Mouse (Mus musculus) midbrain, embryonic 11.5 days (tissue): ENCODE measurements at regions not wholly inside any gene's neighbourhood (a gene's known extent, or its start where the extent isn't known, plus 50 kb on each side); places are given as distances from the start of the nearest gene placed in this dataset.

ENCODE experiments used
- ATAC-seq: fragments of 200-750 bp; cut with Nextera tagmentation; 2 replicates; pipeline ENCODE4 v1.8.0; 2017; ENCODE audit warnings: moderate TSS enrichment, moderate library complexity; ENCODE audit not compliant: low FRiP score
- DNase-seq: peaks from one replicate; pipeline ENCODE4 v3.0.0; 2015; ENCODE audit warnings: low spot score; ENCODE audit errors: missing footprints
- H3K27ac ChIP-seq: fragments of 300-500 bp; sonication (generic); 2 replicates; pipeline ENCODE4 v1.5.1; 2014; ENCODE audit warnings: low read depth, low read length
- H3K27me3 ChIP-seq: fragments of 300-500 bp; sonication (generic); 2 replicates; pipeline ENCODE4 v1.6.1; 2014; ENCODE audit warnings: mild to moderate bottlenecking, low read length, moderate library complexity, mixed read lengths; ENCODE audit not compliant: control insufficient read depth, insufficient read depth
- H3K36me3 ChIP-seq: fragments of 300-500 bp; sonication (generic); 2 replicates; pipeline ENCODE4 v1.6.1; 2014; ENCODE audit warnings: mild to moderate bottlenecking, low read length, moderate library complexity, mixed read lengths; ENCODE audit not compliant: control insufficient read depth, insufficient read depth
- H3K4me1 ChIP-seq: fragments of 300-500 bp; sonication (generic); 2 replicates; pipeline ENCODE4 v1.6.1; 2014; ENCODE audit warnings: low read length; ENCODE audit not compliant: control insufficient read depth, insufficient read depth
- H3K4me2 ChIP-seq: fragments of 300-500 bp; sonication (generic); 2 replicates; pipeline ENCODE4 v1.6.1; 2014; ENCODE audit warnings: mild to moderate bottlenecking, moderate library complexity
- H3K4me3 ChIP-seq: fragments of 300-500 bp; sonication (generic); 2 replicates; pipeline ENCODE4 v1.5.1; 2014; ENCODE audit warnings: low read depth, low read length
- H3K9ac ChIP-seq: fragments of 300-500 bp; sonication (generic); 2 replicates; pipeline ENCODE4 v1.6.1; 2014; ENCODE audit warnings: low read length
- H3K9me3 ChIP-seq: fragments of 300-500 bp; sonication (generic); 2 replicates; pipeline ENCODE4 v1.6.1; 2016; ENCODE audit warnings: low read length; ENCODE audit not compliant: control insufficient read depth
- WGBS: fragments of 180-500 bp; shearing (Covaris S2); extraction: QIAGEN DNeasy Blood & Tissue Kit; methylation state at CpG from one replicate; pipeline ENCODE4 v1.1.7; 2014; 5-methylcytosine and 5-hydroxymethylcytosine counted together

DNA sequence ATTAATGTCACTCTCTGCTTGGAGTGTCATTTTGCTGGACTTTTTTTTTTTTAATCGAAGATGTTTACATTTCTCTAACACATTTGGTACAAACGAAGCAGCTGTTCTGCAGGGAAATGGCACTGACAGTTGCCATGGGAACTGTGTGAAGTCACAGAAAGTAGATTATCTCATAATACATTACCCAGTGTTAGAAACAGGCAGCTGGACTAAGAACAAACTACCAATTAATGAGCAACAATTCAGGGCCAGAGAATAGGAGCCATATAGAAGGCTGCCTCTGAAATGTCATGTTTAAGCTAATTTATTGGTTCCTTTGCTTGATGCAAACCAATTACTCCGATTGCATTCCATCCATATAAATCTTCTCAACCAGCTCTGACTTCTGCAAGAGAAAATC is 159.3 kb upstream of the Large1 start:
- H3K27ac ChIP-seq: no peak overlapping the region
- 65% methylated on average over 3 of the region's 3 CpGs for WGBS
- no peaks in the 10 kb centered on the region for H3K36me3 ChIP-seq
- ATAC-seq (peak; percentile 58), DNase-seq (no peak)
- H3K4me3 ChIP-seq: no peak overlapping the region
- H3K4me1 ChIP-seq: no peaks in the 10 kb centered on the region
- H3K4me2 ChIP-seq: no peak overlapping the region
- no peaks in the 10 kb centered on the region for H3K9me3 ChIP-seq
- H3K27me3 ChIP-seq: no peaks in the 10 kb centered on the region
- no peak overlapping the region for H3K9ac ChIP-seq
